Mouse (Mus musculus): Measurements from ENCODE around the gene Ccdc13. TPM values are rescaled to one million over a fixed set of nuclear protein-coding genes. Genes with fewer than 3 reads are reported as not detected.

The Ccdc13 gene
- polyA plus RNA-seq, 1 experiment from 2014 or later: not detected

- ATAC-seq: no peak
- Histone ChIP-seq H3K9ac (no peak overlapping the region), H3K36me3 (no peaks in the 10 kb centered on the region), H3K4me1 (peaks cover 6% of the 10 kb centered on the region; the same call in 1 of the 2 replicates), H3K9me3 (replicated peaks) (no peaks in the 10 kb centered on the region), H3K27ac (no peak overlapping the region), H3K27me3 (replicated peaks) (peaks cover 14% of the 10 kb centered on the region), H3K4me3 (no peak overlapping the region), H3K4me2 (no peak overlapping the region)
- WGBS (ENCODE audit: insufficient replicate concordance): 46% methylated on average over 1 of the region's 1 CpGs
Observed at GRCm38 (mm10) chr9:121794972-121795539, 44.2 kb downstream of the Ccdc13 start.

- Histone ChIP-seq H3K27me3 (replicated peaks) (peaks cover 10% of the 10 kb centered on the region; the same call in 1 of the 2 replicates), H3K9ac (no peak within 1 kb of the TSS), H3K4me2 (no peak within 1 kb of the TSS), H3K4me3 (no peak within 1 kb of the TSS), H3K9me3 (replicated peaks) (no peaks in the 10 kb centered on the region), H3K36me3 (no peaks in the 10 kb centered on the region), H3K4me1 (no peaks in the 10 kb centered on the region), H3K27ac (no peak within 1 kb of the TSS)
- no peak for ATAC-seq
- WGBS (ENCODE audit: insufficient replicate concordance): 51% methylated on average over 24 of the region's 24 CpGs
Observed at GRCm38 (mm10) chr9:121791757-121792521, 47.3 kb downstream of the Ccdc13 start, which contains the start of gene Hhatl. TSS of gene Hhatl (minus strand) at chr9:121792507.

DNA sequence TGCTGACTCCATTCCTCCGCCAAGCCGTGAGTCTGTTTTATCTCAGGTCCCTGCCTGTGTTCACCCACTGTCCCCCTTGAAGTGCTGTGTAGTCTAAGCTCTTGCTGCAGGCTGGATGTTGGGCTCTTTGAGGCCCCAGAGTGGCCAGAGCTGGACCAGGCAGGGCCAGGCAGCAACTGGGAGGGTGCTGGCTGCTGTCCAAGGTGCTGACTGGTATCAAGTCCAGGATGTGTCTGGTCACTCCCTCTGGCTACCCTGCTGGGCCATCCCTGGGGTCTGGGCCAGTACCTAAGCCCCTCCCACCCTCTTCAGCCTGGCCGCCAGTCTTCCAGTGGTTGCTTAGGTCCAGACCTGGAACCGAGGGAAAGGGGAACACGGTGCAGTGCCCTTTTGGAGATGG lies 48.1 kb downstream of the Ccdc13 start:
- WGBS (ENCODE audit: insufficient replicate concordance): 21% methylated on average over 5 of the region's 5 CpGs
- H3K36me3 ChIP-seq: no peaks in the 10 kb centered on the region
- H3K9me3 ChIP-seq (replicated peaks): no peaks in the 10 kb centered on the region
- H3K4me3 ChIP-seq: no peak overlapping the region
- no peak overlapping the region for H3K9ac ChIP-seq
- ATAC-seq: no peak
- H3K4me1 ChIP-seq: no peaks in the 10 kb centered on the region
- no peak overlapping the region for H3K4me2 ChIP-seq
- peaks cover 10% of the 10 kb centered on the region; the same call in 1 of the 2 replicates for H3K27me3 ChIP-seq (replicated peaks)
- H3K27ac ChIP-seq: no peak overlapping the region

DNA sequence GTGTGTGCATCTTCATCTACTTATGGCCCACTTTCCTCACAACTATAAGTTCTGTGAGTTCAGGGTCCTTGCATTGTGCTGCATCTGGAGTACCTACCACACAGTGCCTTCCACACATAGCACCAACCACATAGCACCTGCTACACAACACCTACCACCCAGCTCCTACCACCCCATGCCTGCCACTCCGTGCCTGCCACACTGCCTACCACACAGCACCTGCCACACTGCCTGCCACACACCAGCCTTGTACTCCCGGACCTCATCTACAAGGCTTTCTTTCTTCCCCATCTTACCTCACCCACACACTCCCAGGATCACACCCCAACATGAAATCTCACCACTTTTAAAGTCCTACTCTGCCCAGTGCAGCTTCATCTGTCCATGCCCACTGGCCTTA lies 52.9 kb downstream of the Ccdc13 start:
- Histone ChIP-seq H3K36me3 (no peaks in the 10 kb centered on the region), H3K4me2 (no peak overlapping the region), H3K27me3 (replicated peaks) (0 out of 2 replicates have a peak, but pooled peaks cover 10% of the 10 kb centered on the region), H3K9ac (no peak overlapping the region), H3K4me3 (no peak overlapping the region), H3K27ac (no peak overlapping the region), H3K4me1 (no peaks in the 10 kb centered on the region), H3K9me3 (replicated peaks) (no peaks in the 10 kb centered on the region)
- no peak for ATAC-seq
- WGBS (ENCODE audit: insufficient replicate concordance): 54% methylated on average over 2 of the region's 2 CpGs

- H3K4me2 ChIP-seq: no peak overlapping the region
- ATAC-seq: no peak
- no peak overlapping the region for H3K27ac ChIP-seq
- H3K9ac ChIP-seq: no peak overlapping the region
- no peaks in the 10 kb centered on the region for H3K9me3 ChIP-seq (replicated peaks)
- no peak overlapping the region for H3K4me3 ChIP-seq
- H3K4me1 ChIP-seq: no peaks in the 10 kb centered on the region
- 50% methylated on average over 8 of the region's 8 CpGs for WGBS (ENCODE audit: insufficient replicate concordance)
- no peaks in the 10 kb centered on the region for H3K36me3 ChIP-seq
- H3K27me3 ChIP-seq (replicated peaks): 0 out of 2 replicates have a peak, but pooled peaks cover 10% of the 10 kb centered on the region
Observed at GRCm38 (mm10) chr9:121785261-121785660, 54.0 kb downstream of the Ccdc13 start.

DNA sequence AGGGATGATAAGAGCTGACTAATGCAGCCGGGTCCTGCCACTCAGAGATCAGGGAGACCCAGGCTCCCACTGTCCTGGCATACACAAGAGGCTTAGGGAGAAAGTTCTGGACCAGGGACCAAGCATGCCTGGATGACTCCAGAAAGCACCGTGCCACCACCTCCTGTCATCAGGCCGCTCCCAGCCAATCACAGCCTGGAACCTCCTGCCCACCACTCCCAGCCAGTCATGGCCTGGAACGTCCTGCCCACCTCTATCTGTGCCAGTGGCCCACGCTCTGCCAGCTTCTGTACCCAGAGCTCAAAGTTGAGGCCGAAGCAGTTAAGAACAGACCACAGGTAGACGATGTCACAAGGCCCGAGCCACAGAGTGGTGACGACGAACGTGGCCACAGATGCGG lies 54.5 kb downstream of the Ccdc13 start:
- H3K36me3 ChIP-seq: no peaks in the 10 kb centered on the region
- H3K4me3 ChIP-seq: no peak overlapping the region
- no peak overlapping the region for H3K4me2 ChIP-seq
- no peak; the same call in 1 of the 2 replicates for ATAC-seq
- H3K9me3 ChIP-seq (replicated peaks): no peaks in the 10 kb centered on the region
- 64% methylated on average over 12 of the region's 12 CpGs for WGBS (ENCODE audit: insufficient replicate concordance)
- H3K4me1 ChIP-seq: no peaks in the 10 kb centered on the region
- no peak overlapping the region for H3K9ac ChIP-seq
- H3K27ac ChIP-seq: no peak overlapping the region
- peaks cover 13% of the 10 kb centered on the region for H3K27me3 ChIP-seq (replicated peaks)

DNA sequence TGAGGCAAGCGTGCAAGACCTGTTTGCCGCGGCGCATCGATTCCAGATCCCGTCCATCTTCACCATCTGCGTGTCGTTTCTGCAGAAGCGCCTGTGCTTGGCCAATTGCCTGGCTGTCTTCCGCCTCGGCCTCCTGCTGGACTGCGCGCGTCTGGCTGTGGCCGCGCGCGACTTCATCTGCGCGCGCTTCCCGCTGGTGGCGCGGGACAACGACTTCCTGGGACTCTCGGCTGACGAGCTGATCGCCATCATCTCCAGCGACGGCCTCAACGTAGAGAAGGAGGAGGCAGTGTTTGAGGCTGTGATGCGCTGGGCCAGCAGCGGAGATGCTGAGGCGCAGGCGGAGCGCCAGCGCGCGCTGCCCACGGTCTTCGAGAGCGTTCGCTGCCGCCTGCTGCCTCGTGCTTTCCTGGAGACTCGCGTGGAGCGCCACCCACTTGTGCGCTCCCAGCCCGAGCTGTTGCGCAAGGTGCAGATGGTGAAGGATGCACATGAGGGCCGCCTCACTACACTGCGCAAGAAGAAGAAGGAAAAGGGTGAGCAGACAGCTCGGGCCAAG lies 61.1 kb downstream of the Ccdc13 start:
- Histone ChIP-seq H3K4me3 (peak overlapping the region; percentile 14; the same call in 1 of the 2 replicates), H3K9me3 (replicated peaks) (no peaks in the 10 kb centered on the region), H3K27ac (no peak overlapping the region), H3K27me3 (replicated peaks) (peaks cover 49% of the 10 kb centered on the region), H3K9ac (no peak overlapping the region), H3K4me2 (peak overlapping the region; percentile 37), H3K4me1 (peaks cover 8% of the 10 kb centered on the region; the same call in 1 of the 2 replicates), H3K36me3 (no peaks in the 10 kb centered on the region)
- peak; percentile 10; the same call in 1 of the 2 replicates for ATAC-seq
- WGBS (ENCODE audit: insufficient replicate concordance): 15% methylated on average over 54 of the region's 54 CpGs

DNA sequence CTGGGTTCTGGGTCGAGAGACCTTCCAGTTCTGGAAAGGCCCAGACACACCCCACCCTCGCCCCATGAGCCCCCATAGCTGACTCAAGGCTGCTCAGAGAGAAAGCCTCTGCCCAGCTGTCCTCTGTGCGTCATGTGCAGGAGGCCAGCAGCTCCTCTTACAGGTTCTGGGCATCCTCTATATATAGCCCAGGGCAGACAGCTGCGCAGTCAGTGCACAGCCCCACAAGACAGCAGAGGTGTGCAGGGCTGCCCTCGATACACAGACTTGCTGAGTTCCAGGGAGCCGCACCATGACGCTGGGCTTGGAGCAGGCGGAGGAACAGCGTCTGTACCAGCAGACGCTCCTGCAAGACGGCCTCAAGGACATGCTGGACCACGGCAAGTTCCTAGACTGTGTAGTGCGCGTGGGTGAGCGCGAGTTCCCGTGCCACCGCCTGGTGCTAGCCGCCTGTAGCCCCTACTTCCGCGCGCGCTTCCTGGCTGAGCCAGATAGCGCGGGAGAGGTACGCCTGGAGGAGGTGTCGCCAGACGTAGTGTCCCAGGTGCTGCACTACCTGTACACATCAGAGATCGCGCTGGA lies 61.7 kb downstream of the Ccdc13 start, which contains the start of gene Klhl40:
Gene Klhl40 (plus strand): TSS at position 124 of the 582 bp plus-strand sequence.
- Histone ChIP-seq H3K4me2 (peak within 1 kb of the TSS; percentile 37), H3K4me1 (peaks cover 8% of the 10 kb centered on the region; the same call in 1 of the 2 replicates), H3K27me3 (replicated peaks) (peaks cover 49% of the 10 kb centered on the region), H3K9ac (no peak within 1 kb of the TSS), H3K4me3 (peak within 1 kb of the TSS; percentile 14; the same call in 1 of the 2 replicates), H3K9me3 (replicated peaks) (no peaks in the 10 kb centered on the region), H3K36me3 (no peaks in the 10 kb centered on the region), H3K27ac (no peak within 1 kb of the TSS)
- 15% methylated on average over 30 of the region's 30 CpGs for WGBS (ENCODE audit: insufficient replicate concordance)
- peak; percentile 15; the same call in 1 of the 2 replicates for ATAC-seq

- no peak overlapping the region for H3K27ac ChIP-seq
- peaks cover 8% of the 10 kb centered on the region; the same call in 1 of the 2 replicates for H3K4me1 ChIP-seq
- WGBS (ENCODE audit: insufficient replicate concordance): 62% methylated on average over 7 of the region's 7 CpGs
- no peak overlapping the region for H3K9ac ChIP-seq
- H3K4me2 ChIP-seq: no peak overlapping the region
- H3K36me3 ChIP-seq: no peaks in the 10 kb centered on the region
- ATAC-seq: no peak
- H3K9me3 ChIP-seq (replicated peaks): no peaks in the 10 kb centered on the region
- H3K4me3 ChIP-seq: no peak overlapping the region
- H3K27me3 ChIP-seq (replicated peaks): peaks cover 49% of the 10 kb centered on the region
Observed at GRCm38 (mm10) chr9:121776511-121776910, 62.8 kb downstream of the Ccdc13 start.

GRCm38 (mm10) chr9:121775951-121776350 lies 63.3 kb downstream of the Ccdc13 start:
- H3K27me3 ChIP-seq (replicated peaks): peaks cover 49% of the 10 kb centered on the region
- 69% methylated on average over 10 of the region's 10 CpGs for WGBS (ENCODE audit: insufficient replicate concordance)
- no peaks in the 10 kb centered on the region for H3K9me3 ChIP-seq (replicated peaks)

DNA sequence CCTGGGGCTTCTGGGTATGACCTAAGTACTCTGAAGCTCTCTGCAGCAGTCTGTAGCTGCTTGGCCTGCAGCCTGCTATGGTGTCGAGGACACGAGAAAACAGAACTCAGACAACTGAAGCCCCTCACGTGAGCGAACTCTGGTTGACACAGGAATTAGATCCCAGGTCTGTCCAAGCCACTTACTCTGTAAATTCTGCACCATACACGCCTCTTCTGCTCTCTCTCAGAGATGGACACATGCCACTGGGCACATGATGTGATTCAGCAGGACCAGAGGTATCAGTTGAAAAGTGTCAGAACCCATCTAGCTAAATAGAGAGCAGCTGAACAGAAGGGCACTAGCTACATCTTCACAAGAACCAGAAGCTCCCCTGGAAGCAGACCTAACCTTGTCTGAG lies 66.8 kb downstream of the Ccdc13 start:
- peaks cover 22% of the 10 kb centered on the region for H3K27me3 ChIP-seq (replicated peaks)
- H3K27ac ChIP-seq: no peak overlapping the region
- no peaks in the 10 kb centered on the region for H3K9me3 ChIP-seq (replicated peaks)
- H3K4me2 ChIP-seq: no peak overlapping the region
- no peaks in the 10 kb centered on the region for H3K4me1 ChIP-seq
- H3K9ac ChIP-seq: no peak overlapping the region
- H3K4me3 ChIP-seq: no peak overlapping the region
- WGBS (ENCODE audit: insufficient replicate concordance): 65% methylated on average over 5 of the region's 5 CpGs
- ATAC-seq: no peak
- no peaks in the 10 kb centered on the region for H3K36me3 ChIP-seq

More at GRCm38 (mm10) chr9:121775951-121776350, 63.3 kb downstream of the Ccdc13 start:
- Histone ChIP-seq H3K27ac (no peak overlapping the region), H3K9ac (no peak overlapping the region), H3K4me1 (peaks cover 8% of the 10 kb centered on the region; the same call in 1 of the 2 replicates), H3K36me3 (no peaks in the 10 kb centered on the region), H3K4me3 (no peak overlapping the region), H3K4me2 (no peak overlapping the region)
- ATAC-seq: no peak
